Mouse (Mus musculus) heart, adult 8-10 months (tissue): ENCODE data around the gene Rhox4b. TPM values are rescaled to one million over a fixed set of nuclear protein-coding genes. Genes with fewer than 3 reads are reported as not detected.
"Not testable (repeated sequence)": the region's sequence is repeated elsewhere in the genome, so short reads cannot be mapped to it uniquely, and the experiment has no call there.

ENCODE experiments used
- DNase-seq: peaks from one replicate; pipeline ENCODE4 v3.0.0; 2022; ENCODE audit warnings: low spot score
- total RNA-seq, 4 experiments: library from RNA; stranded (reverse); gene quantifications; 2 replicates each; pipeline ENCODE4 v1.2.4; 2022

Rhox4b gene
- total RNA-seq, result not detected

GRCm38 (mm10) chrX:37432194-37432593 is at the start of gene Rhox4b:
TSS of gene Rhox4b (plus strand) at chrX:37432494.
- not testable (repeated sequence) for DNase-seq

- DNase-seq, result not testable (repeated sequence)
These were observed 41.7 kb upstream of the Rhox4b start, which contains the start of gene Rhox4a2 for GRCm38 (mm10) chrX:37390548-37390947. TSS of gene Rhox4a2 (plus strand) at chrX:37390848.

- DNase-seq, result not testable (repeated sequence)
These were observed 20.5 kb upstream of the Rhox4b start, which contains the start of gene Rhox2b for GRCm38 (mm10) chrX:37411767-37412166. TSS of gene Rhox2b (plus strand) at chrX:37412067.

GRCm38 (mm10) chrX:37453380-37453779 is 21.1 kb downstream of the Rhox4b start, which contains the start of gene Rhox2c:
TSS of gene Rhox2c (plus strand) at chrX:37453680.
- not testable (repeated sequence) for DNase-seq

GRCm38 (mm10) chrX:37458285-37458684 is 26.0 kb downstream of the Rhox4b start, which contains the start of gene Rhox3c:
TSS of gene Rhox3c (plus strand) at chrX:37458585.
- DNase-seq, result not testable (repeated sequence)

GRCm38 (mm10) chrX:37480037-37480436 is 47.7 kb downstream of the Rhox4b start, which contains the start of gene Rhox4c:
TSS of gene Rhox4c (plus strand) at chrX:37480337.
- not testable (repeated sequence) for DNase-seq

Other genes with a start within 250 kb of the Rhox4b start
- 1,000 to 10,000 TPM in 1 of 4 experiments, 100 to 1,000 TPM in 3; 768 to 1,020 (median 863) TPM for gene Ndufa1, start 241.3 kb upstream of the Rhox4b start, total RNA-seq
- 1 to 10 TPM; 1.4 to 2.1 (median 1.8) TPM for gene Rnf113a1, start 241.2 kb upstream of the Rhox4b start, total RNA-seq
- not detected for gene Gm9, start 221.5 kb upstream of the Rhox4b start, total RNA-seq
- not detected for gene Rhox1, start 210.2 kb upstream of the Rhox4b start, total RNA-seq
- not detected for gene Rhox2a, start 187.5 kb upstream of the Rhox4b start, total RNA-seq
- gene Rhox3a, start 182.6 kb upstream of the Rhox4b start, total RNA-seq, result not detected
- gene Rhox4a, start 167.2 kb upstream of the Rhox4b start, total RNA-seq, result not detected
- gene Rhox3a2, start 52.5 kb upstream of the Rhox4b start, total RNA-seq, result not detected
- gene Rhox4a2, start 41.6 kb upstream of the Rhox4b start, total RNA-seq, result not detected
- gene Rhox2b, start 20.4 kb upstream of the Rhox4b start, total RNA-seq, result not detected
- gene Rhox2c, start 21.2 kb downstream of the Rhox4b start, total RNA-seq, result under 1 TPM in 1 of 4 experiments, not detected in 3; 0.85 TPM
- gene Rhox3c, start 26.1 kb downstream of the Rhox4b start, total RNA-seq, result not detected
- gene Rhox4c, start 47.8 kb downstream of the Rhox4b start, total RNA-seq, result not detected
- not detected for gene Rhox2d, start 60.9 kb downstream of the Rhox4b start, total RNA-seq
- gene Rhox4d, start 81.9 kb downstream of the Rhox4b start, total RNA-seq, result not detected
- not detected for gene Rhox2e, start 98.0 kb downstream of the Rhox4b start, total RNA-seq
- not detected for gene Rhox3e, start 109.5 kb downstream of the Rhox4b start, total RNA-seq
- not detected for gene Rhox4e, start 124.9 kb downstream of the Rhox4b start, total RNA-seq
- not detected for gene Rhox2f, start 138.9 kb downstream of the Rhox4b start, total RNA-seq
- not detected for gene Rhox3f, start 148.5 kb downstream of the Rhox4b start, total RNA-seq
- gene Rhox4f, start 175.2 kb downstream of the Rhox4b start, total RNA-seq, result not detected
- gene Rhox3g, start 196.1 kb downstream of the Rhox4b start, total RNA-seq, result not detected
- not detected for gene Rhox2g, start 211.0 kb downstream of the Rhox4b start, total RNA-seq
- gene Rhox4g, start 218.8 kb downstream of the Rhox4b start, total RNA-seq, result not detected
- not detected for gene Rhox3h, start 236.3 kb downstream of the Rhox4b start, total RNA-seq
- gene Rhox2h, start 240.8 kb downstream of the Rhox4b start, total RNA-seq, result under 1 TPM in 2 of 4 experiments, not detected in 2; 0.63 to 0.72 TPM